8 mouse cellular contexts compared by ENCODE assay signal in the genomic region with DNA sequence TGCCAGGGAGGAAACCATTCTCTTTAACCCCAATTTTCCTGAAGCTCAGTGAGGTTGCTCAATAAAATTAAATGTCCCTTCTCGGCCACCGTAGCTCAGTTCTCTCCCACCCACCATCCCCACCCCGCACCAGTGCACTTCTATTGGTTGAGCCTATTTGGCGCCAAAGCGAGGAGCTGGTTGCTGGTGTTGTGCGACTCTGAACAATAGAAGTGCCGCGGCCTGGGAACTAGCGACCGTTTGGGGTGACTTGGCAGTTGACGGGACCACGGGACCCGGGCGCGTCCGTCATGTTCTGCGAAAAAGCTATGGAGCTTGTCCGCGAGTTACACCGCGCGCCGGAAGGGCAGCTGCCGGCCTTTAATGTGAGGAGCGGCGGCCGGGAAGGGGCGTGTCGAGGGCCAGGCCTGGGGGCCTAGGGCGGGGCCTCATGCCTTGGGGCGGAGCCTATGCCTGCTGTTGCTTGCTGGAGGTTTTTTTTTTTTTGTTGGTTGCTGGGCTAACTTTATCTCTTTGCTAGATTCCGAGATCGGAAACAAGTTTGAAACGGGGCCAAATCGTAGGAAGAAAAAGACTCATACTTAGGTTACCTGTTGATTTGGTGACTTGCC. TPM values are rescaled to one million over a fixed set of nuclear protein-coding genes. Genes with fewer than 3 reads are reported as not detected.
DNase-seq lines count a peak whose midpoint lies in the region; ATAC-seq and TF ChIP-seq lines count a peak whose summit lies in the region.

No protein-coding gene starts in this region.

- TF ChIP-seq CTCF in cortical plate, adult 2 months (IDR thresholded peaks at IDR 0.05; ENCODE audit: extremely low read depth, insufficient read depth, low read length) = no peak

- peak overlapping the region; percentile 59 for H3K4me3 ChIP-seq in cortical plate, adult 2 months (ENCODE audit: insufficient read depth, low read length)

- peak; percentile 94 for DNase-seq in gastrocnemius, postnatal 10 days
- DNase-seq in left cerebral cortex, postnatal 10 days (ENCODE audit: extremely low spot score in 1 of 2, low spot score in 2 of 2) = peak; percentile 90 to 95
- peak; percentile 86 for DNase-seq in right cerebral cortex, postnatal 25 days
- DNase-seq in urinary bladder, postnatal 4 days (ENCODE audit: low spot score in 2 of 2) = peak; percentile 93

- peak; percentile 85 for ATAC-seq in activated CD4-positive, CD25-positive, alpha-beta regulatory T cell, adult 4 months
- peak; percentile 83 for ATAC-seq in inflammation-experienced regulatory T-cells, adult 6 months
- ATAC-seq in megakaryocyte-erythroid progenitor cell, adult 5-6 weeks (replicated peaks; ENCODE audit: low FRiP score, low TSS enrichment, poor library complexity, severe bottlenecking) = peak; percentile 94

- H3K4me1 ChIP-seq in cortical plate, adult 2 months (ENCODE audit: control insufficient read depth, insufficient read depth, low read length) = peaks cover 2% of the 10 kb centered on the region; the same call in 1 of the 2 replicates

- intact Hi-C loops in left cerebral cortex, postnatal 10 days (cut with DNase I) = loop anchor here (5.0 kb wide), 1 partner anchor 93 kb away; no protein-coding TSS in a partner anchor

- no peak overlapping the region for H3K27ac ChIP-seq in cortical plate, adult 2 months (ENCODE audit: insufficient read depth, low read length)

- no peak for TF ChIP-seq POLR2A in cortical plate, adult 2 months (IDR thresholded peaks at IDR 0.05; ENCODE audit: extremely low read depth, insufficient read depth, low read length)

RNA-seq across cellular contexts. Expression of a gene that starts 4.3 kb away (rescaled TPM):
- 1 to 10 TPM; 8.0 to 9.6 TPM for polyA plus RNA-seq in activated CD4-positive, CD25-positive, alpha-beta regulatory T cell, adult 4 months (2017; shearing (Covaris generic))
- polyA plus RNA-seq in cortical plate, adult 2 months (2012; rRNA removed) = 1.6 and 1.9 TPM in 2 replicates
- total RNA-seq in gastrocnemius, postnatal 10 days (2021) = 1 to 10 TPM; 3.6 to 4.5 TPM
- polyA plus RNA-seq in inflammation-experienced regulatory T-cells, adult 6 months (2017; shearing (Covaris generic)) = 10 to 100 TPM in 1 of 3 experiments, 1 to 10 TPM in 2; 4.6 to 21.8 (median 7.5) TPM
- 1 to 10 TPM; 1.9 to 3.3 TPM for total RNA-seq in left cerebral cortex, postnatal 10 days (2021)
- total RNA-seq in megakaryocyte-erythroid progenitor cell, adult 5-6 weeks (2014; fragmentation: Nextera tagmentation) = 41.8 and 68.1 TPM in 2 replicates
- total RNA-seq in megakaryocyte-erythroid progenitor cell, adult 5-6 weeks (2017) = 87.4 and 115 TPM in 2 replicates

RNA-seq across cellular contexts. Expression of a gene that starts 5.0 kb away (rescaled TPM):
- polyA plus RNA-seq in activated CD4-positive, CD25-positive, alpha-beta regulatory T cell, adult 4 months (2017; shearing (Covaris generic)) = 10 to 100 TPM; 14.7 to 15.9 TPM
- 352 and 361 TPM in 2 replicates for polyA plus RNA-seq in cortical plate, adult 2 months (2012; rRNA removed)
- 10 to 100 TPM; 28.0 to 32.3 TPM for total RNA-seq in gastrocnemius, postnatal 10 days (2021)
- 10 to 100 TPM in 2 of 3 experiments, 1 to 10 TPM in 1; 8.9 to 20.2 (median 18.5) TPM for polyA plus RNA-seq in inflammation-experienced regulatory T-cells, adult 6 months (2017; shearing (Covaris generic))
- 100 to 1,000 TPM; 184 to 197 TPM for total RNA-seq in left cerebral cortex, postnatal 10 days (2021)
- 9.5 and 13.2 TPM in 2 replicates for total RNA-seq in megakaryocyte-erythroid progenitor cell, adult 5-6 weeks (2014; fragmentation: Nextera tagmentation)
- total RNA-seq in megakaryocyte-erythroid progenitor cell, adult 5-6 weeks (2017) = 21.8 and 45.1 TPM in 2 replicates

Comparison
In these comparisons a context has a peak if more than half of its experiments do, and no peak if none do; other contexts are left out.
1. RNA of a gene that starts 4.3 kb away (total RNA-seq): 41.8 to 115 TPM in megakaryocyte-erythroid progenitor cell, adult 5-6 weeks; 3.6 to 4.5 TPM in gastrocnemius, postnatal 10 days and 1.9 to 3.3 TPM in left cerebral cortex, postnatal 10 days; every median in the first group is over 4 times any median in the second.
2. RNA of a gene that starts 5.0 kb away (total RNA-seq): 184 to 197 TPM in left cerebral cortex, postnatal 10 days; 9.5 to 45.1 TPM in megakaryocyte-erythroid progenitor cell, adult 5-6 weeks and 28.0 to 32.3 TPM in gastrocnemius, postnatal 10 days; every median in the first group is over 4 times any median in the second.
3. Peak in every context shown above with its lines, with median percentiles within 50 percentile points of each other: ATAC-seq and DNase-seq.